Mouse (Mus musculus) liver, embryonic 11.5 days (tissue): ENCODE data around the gene Nop16. TPM values are rescaled to one million over a fixed set of nuclear protein-coding genes. Genes with fewer than 3 reads are reported as not detected.
A peak's percentile ranks its signal among the peaks of the same experiment; 100 is the strongest.

ENCODE experiments used
- ATAC-seq: fragments of 200-750 bp; cut with Nextera tagmentation; replicated peaks from 2 replicates; pipeline ENCODE4 v1.8.0; 2017; ENCODE audit warnings: moderate number of reproducible peaks, mild to moderate bottlenecking, moderate TSS enrichment, moderate library complexity; ENCODE audit not compliant: low FRiP score
- DNase-seq: peaks from one replicate; pipeline ENCODE4 v3.0.0-alpha.2; 2017; ENCODE audit warnings: low spot score
- H3K27ac ChIP-seq: fragments of 300-500 bp; sonication (generic); 2 replicates; pipeline ENCODE4 v1.5.1; 2014; ENCODE audit warnings: mild to moderate bottlenecking, low read depth, low read length, control low read depth
- H3K27me3 ChIP-seq: fragments of 300-500 bp; sonication (generic); replicated peaks from 2 replicates; pipeline ENCODE4 v1.6.1; 2014; ENCODE audit warnings: low read length, mixed read lengths; ENCODE audit not compliant: control insufficient read depth, insufficient read depth
- H3K36me3 ChIP-seq: fragments of 300-500 bp; sonication (generic); 2 replicates; pipeline ENCODE4 v1.6.1; 2014; ENCODE audit warnings: mild to moderate bottlenecking, low read length, moderate library complexity, mixed read lengths; ENCODE audit not compliant: control insufficient read depth, insufficient read depth
- H3K4me1 ChIP-seq: fragments of 300-500 bp; sonication (generic); replicated peaks from 2 replicates; pipeline ENCODE4 v1.6.1; 2014; ENCODE audit warnings: low read length, mixed read lengths; ENCODE audit not compliant: control insufficient read depth, insufficient read depth
- H3K4me2 ChIP-seq: fragments of 300-500 bp; sonication (generic); 2 replicates; pipeline ENCODE4 v1.6.1; 2014; ENCODE audit warnings: mild to moderate bottlenecking, control low read depth, moderate library complexity
- H3K4me3 ChIP-seq: fragments of 300-500 bp; sonication (generic); 2 replicates; pipeline ENCODE4 v1.5.1; 2014; ENCODE audit warnings: low read depth, low read length, control low read depth
- H3K9ac ChIP-seq: fragments of 300-500 bp; sonication (generic); 2 replicates; pipeline ENCODE4 v1.6.1; 2014; ENCODE audit warnings: low read depth, low read length, control low read depth
- H3K9me3 ChIP-seq: fragments of 300-500 bp; sonication (generic); 2 replicates; pipeline ENCODE4 v1.6.1; 2016; ENCODE audit warnings: low read length, inconsistent platforms, mixed read lengths; ENCODE audit not compliant: control insufficient read depth
- WGBS: fragments of 180-500 bp; shearing (Covaris S2); extraction: QIAGEN DNeasy Blood & Tissue Kit; methylation state at CpG from one replicate; pipeline ENCODE4 v1.1.7; 2014; 5-methylcytosine and 5-hydroxymethylcytosine counted together
- polyA plus RNA-seq: library from polyadenylated mRNA; unstranded; fragments of >200 nt; fragmentation: Nextera tagmentation; extraction: Ambion mirVana; gene quantifications from 2 replicates; pipeline ENCODE4 v1.2.1, GENCODE M21; 2014

Nop16 gene
- polyA plus RNA-seq, result 137 and 152 TPM in 2 replicates

DNA sequence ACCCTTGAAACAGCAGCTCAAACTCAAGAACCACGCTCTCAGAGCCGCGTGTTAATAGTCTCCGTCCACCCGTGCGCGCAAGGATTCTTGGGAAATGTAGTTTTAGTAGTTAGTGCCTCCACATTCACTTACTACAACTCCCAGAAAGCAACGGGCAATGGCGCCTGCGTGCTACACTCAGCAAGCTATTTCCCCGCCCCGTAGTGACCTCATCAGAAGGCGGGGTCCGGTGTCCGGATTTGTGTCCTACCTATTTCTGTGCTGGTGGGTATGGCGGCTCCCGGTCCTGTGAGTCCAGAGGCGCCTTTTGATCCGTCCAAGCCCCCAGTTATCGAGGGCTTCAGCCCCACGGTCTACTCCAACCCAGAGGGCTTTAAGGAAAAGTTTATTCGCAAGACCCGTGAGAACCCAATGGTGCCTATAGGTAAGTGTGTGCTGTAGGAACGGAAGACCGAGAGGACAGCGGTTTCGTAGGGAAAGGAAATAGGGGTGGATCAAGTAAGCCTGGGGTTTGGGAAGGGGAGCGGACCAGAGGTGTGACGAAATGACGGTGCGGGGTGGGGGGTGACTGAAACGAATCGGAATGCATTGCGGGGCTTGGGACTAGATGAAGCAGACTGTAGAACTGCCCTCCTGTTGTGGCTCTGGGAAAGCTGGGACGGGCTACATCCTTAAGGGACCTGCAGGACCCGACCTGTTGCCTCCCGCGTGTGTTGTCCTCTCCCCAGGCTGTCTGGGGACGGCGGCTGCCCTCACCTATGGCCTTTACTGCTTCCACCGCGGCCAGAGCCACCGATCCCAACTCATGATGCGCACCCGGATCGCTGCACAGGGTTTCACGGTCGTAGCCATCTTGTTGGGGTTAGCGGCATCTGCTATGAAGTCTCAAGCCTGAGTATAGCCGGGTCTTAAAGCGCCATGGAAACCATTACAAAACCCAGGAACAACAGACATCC lies at the start of gene Nop16, which contains the start of gene Higd2a:
Gene Nop16, minus strand, starts transcription at position 95 of the 956 bp plus-strand sequence.
Gene Higd2a, plus strand, starts transcription at position 212 of the 956 bp plus-strand sequence.
- Histone ChIP-seq H3K4me1 (peaks cover 17% of the 10 kb centered on the region), H3K4me2 (peak within 1 kb of the TSS; percentile 73), H3K9me3 (no peaks in the 10 kb centered on the region), H3K9ac (peak within 1 kb of the TSS; percentile 82), H3K4me3 (peak within 1 kb of the TSS; percentile 73), H3K27ac (peak within 1 kb of the TSS; percentile 28; the same call in 1 of the 2 replicates), H3K27me3 (no peaks in the 10 kb centered on the region), H3K36me3 (peaks cover 19% of the 10 kb centered on the region)
- DNase-seq (peak; percentile 98), ATAC-seq (peak; percentile 97)
- WGBS, result under 1% methylated on average over 51 of the region's 51 CpGs

- ATAC-seq (no peak), DNase-seq (no peak)
- H3K4me2 ChIP-seq, result no peak overlapping the region
- no peaks in the 10 kb centered on the region for H3K27me3 ChIP-seq
- H3K4me3 ChIP-seq, result no peak overlapping the region
- H3K4me1 ChIP-seq, result no peaks in the 10 kb centered on the region
- no peaks in the 10 kb centered on the region for H3K9me3 ChIP-seq
- H3K27ac ChIP-seq, result no peak overlapping the region
- H3K9ac ChIP-seq, result no peak overlapping the region
- WGBS, result 92% methylated on average over 3 of the region's 3 CpGs
- H3K36me3 ChIP-seq, result peaks cover 10% of the 10 kb centered on the region
These were observed 45.1 kb upstream of the Nop16 start for GRCm38 (mm10) chr13:54635011-54635410.

- Histone ChIP-seq H3K4me2 (no peak overlapping the region), H3K36me3 (peaks cover 3% of the 10 kb centered on the region), H3K27me3 (no peaks in the 10 kb centered on the region), H3K9me3 (no peaks in the 10 kb centered on the region), H3K27ac (no peak overlapping the region), H3K4me3 (no peak overlapping the region), H3K9ac (no peak overlapping the region), H3K4me1 (no peaks in the 10 kb centered on the region)
- WGBS, result 68% methylated on average over 3 of the region's 3 CpGs
- DNase-seq, result no peak
- no peak for ATAC-seq
These were observed 42.9 kb upstream of the Nop16 start for GRCm38 (mm10) chr13:54632731-54633277.

DNA sequence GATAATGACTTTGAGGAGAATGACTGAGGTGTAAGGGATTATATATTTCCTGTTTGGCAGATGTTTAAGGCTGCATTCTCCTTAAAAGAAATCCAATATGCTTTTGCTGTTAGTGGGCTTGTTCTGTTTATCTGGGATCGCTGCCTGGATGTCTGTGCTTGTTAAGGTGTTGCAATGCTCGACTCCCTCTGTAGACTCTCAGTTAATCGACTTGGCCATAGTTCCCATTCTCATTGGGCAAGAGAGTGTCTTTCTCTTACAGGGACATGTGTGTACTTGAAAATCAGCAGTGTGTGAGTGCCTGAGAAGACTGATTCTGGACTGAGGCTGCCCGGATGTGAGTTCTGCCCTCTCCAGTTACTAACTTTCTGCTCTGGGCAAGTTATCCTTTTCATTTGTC lies 39.2 kb upstream of the Nop16 start:
- DNase-seq (no peak), ATAC-seq (no peak)
- H3K27ac ChIP-seq, result no peak overlapping the region
- no peaks in the 10 kb centered on the region for H3K27me3 ChIP-seq
- peaks cover 3% of the 10 kb centered on the region for H3K36me3 ChIP-seq
- H3K9ac ChIP-seq, result no peak overlapping the region
- no peaks in the 10 kb centered on the region for H3K9me3 ChIP-seq
- H3K4me2 ChIP-seq, result no peak overlapping the region
- no peaks in the 10 kb centered on the region; the same call in 1 of the 2 replicates for H3K4me1 ChIP-seq
- WGBS, result 74% methylated on average over 4 of the region's 4 CpGs
- no peak overlapping the region for H3K4me3 ChIP-seq

GRCm38 (mm10) chr13:54621960-54622521 lies 32.2 kb upstream of the Nop16 start:
- Histone ChIP-seq H3K27ac (peak overlapping the region; percentile 70), H3K27me3 (no peaks in the 10 kb centered on the region), H3K9me3 (no peaks in the 10 kb centered on the region), H3K4me1 (peaks cover 11% of the 10 kb centered on the region), H3K36me3 (no peaks in the 10 kb centered on the region), H3K4me2 (peak overlapping the region; percentile 91), H3K4me3 (peak overlapping the region; percentile 94), H3K9ac (peak overlapping the region; percentile 96)
- WGBS, result under 1% methylated on average over 27 of the region's 27 CpGs
- DNase-seq (peak; percentile 41), ATAC-seq (peak; percentile 52)

GRCm38 (mm10) chr13:54621155-54621932 lies 31.5 kb upstream of the Nop16 start, which contains the start of gene Faf2:
Gene Faf2 (plus strand): TSS chr13:54621784.
- 11% methylated on average over 44 of the region's 44 CpGs for WGBS
- Histone ChIP-seq H3K4me3 (peak within 1 kb of the TSS; percentile 94), H3K9ac (peak within 1 kb of the TSS; percentile 96), H3K9me3 (no peaks in the 10 kb centered on the region), H3K36me3 (no peaks in the 10 kb centered on the region), H3K27me3 (no peaks in the 10 kb centered on the region), H3K27ac (peak within 1 kb of the TSS; percentile 70), H3K4me2 (peak within 1 kb of the TSS; percentile 91), H3K4me1 (peaks cover 11% of the 10 kb centered on the region)
- peak; percentile 99 for DNase-seq
- peak; percentile 97 for ATAC-seq

DNA sequence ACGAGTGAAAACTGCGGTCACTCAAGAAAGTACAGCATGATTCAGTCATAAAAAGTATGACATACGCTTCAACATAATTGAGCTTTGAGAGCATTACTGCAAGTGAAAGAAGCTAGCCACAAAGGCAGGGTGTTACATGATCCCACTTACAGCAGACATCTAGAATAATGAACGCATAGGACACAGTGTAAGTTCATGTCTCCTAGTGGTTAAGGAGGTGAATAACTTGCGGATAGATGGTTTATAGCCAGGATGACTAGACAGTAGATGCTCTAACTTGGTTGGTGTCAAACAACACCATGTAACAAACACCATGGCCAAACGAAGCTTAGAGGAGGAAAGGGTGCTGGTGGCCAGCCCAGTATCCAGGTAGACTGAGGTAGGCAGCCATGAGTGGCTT lies 27.1 kb upstream of the Nop16 start:
- no peaks in the 10 kb centered on the region for H3K27me3 ChIP-seq
- H3K4me1 ChIP-seq, result no peaks in the 10 kb centered on the region; the same call in 1 of the 2 replicates
- no peak overlapping the region for H3K27ac ChIP-seq
- no peak overlapping the region for H3K4me3 ChIP-seq
- no peaks in the 10 kb centered on the region for H3K9me3 ChIP-seq
- 65% methylated on average over 6 of the region's 6 CpGs for WGBS
- no peak overlapping the region for H3K4me2 ChIP-seq
- ATAC-seq, result no peak
- H3K9ac ChIP-seq, result no peak overlapping the region
- no peaks in the 10 kb centered on the region for H3K36me3 ChIP-seq
- no peak for DNase-seq

GRCm38 (mm10) chr13:54616307-54616706 lies 26.4 kb upstream of the Nop16 start:
- DNase-seq (no peak), ATAC-seq (no peak)
- H3K27ac ChIP-seq, result no peak overlapping the region
- H3K9me3 ChIP-seq, result no peaks in the 10 kb centered on the region
- H3K4me2 ChIP-seq, result no peak overlapping the region
- no peak overlapping the region for H3K9ac ChIP-seq
- no peaks in the 10 kb centered on the region for H3K36me3 ChIP-seq
- no peaks in the 10 kb centered on the region for H3K27me3 ChIP-seq
- H3K4me1 ChIP-seq, result no peaks in the 10 kb centered on the region; the same call in 1 of the 2 replicates
- H3K4me3 ChIP-seq, result no peak overlapping the region
- WGBS, result 77% methylated on average over 8 of the region's 8 CpGs
